Mouse (Mus musculus): ENCODE results near the gene Wdfy3.

DNA sequence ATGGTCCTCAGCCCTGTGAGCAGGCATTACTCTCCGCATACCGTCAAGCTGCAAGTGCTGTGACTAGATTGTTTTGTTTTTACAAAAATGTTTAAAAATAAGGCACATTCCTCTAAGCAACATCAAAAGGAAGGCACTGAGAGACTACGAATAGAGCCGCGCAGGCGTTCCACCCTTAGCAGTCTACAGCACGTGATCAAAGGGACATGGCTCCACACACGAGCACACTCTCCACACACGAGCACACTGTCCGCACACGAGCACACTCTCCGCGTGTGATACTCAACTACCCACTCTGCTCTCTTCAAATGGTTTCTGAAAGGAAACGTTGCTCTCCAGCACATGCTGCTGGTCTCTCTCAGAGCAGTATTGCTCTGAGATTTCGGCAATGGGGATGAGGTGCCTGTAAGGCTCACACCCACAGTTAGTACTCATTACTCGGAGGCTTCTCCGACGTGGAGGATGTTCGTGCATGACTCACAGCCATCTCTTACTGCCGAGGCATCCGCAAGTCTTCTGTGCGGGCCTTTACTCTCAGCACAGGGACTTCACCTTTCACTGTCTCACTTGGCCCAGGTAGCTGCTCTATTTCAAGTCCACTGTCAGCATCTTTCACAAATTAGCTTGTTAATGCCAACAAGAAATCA, 37.0 kb downstream of the Wdfy3 start:
- TF ChIP-seq POLR2A (IDR thresholded peaks at IDR 0.05; ENCODE audit: borderline replicate concordance, extremely low read depth, low read depth, low read length) (no peak), CTCF (IDR thresholded peaks at IDR 0.05; ENCODE audit: insufficient read depth, low read length) (no peak)

Measured in lung, adult 2 months (tissue).